10 mouse cellular contexts compared by ENCODE assay signal in genomic region chr16:93746957-93747356, GRCm38 (mm10). TPM values are rescaled to one million over a fixed set of nuclear protein-coding genes. Genes with fewer than 3 reads are reported as not detected.
DNase-seq lines count a peak whose midpoint lies in the region; ATAC-seq and TF ChIP-seq lines count a peak whose summit lies in the region.
"Had no signal": no experiment of that assay in that cellular context is flagged by ENCODE, and none has a peak within 500 bp of the region (broad histone marks: within the 10 kb centered on the region; RNA-seq: fewer than 3 reads in every experiment).

No protein-coding gene starts in this region.

- no peak for TF ChIP-seq POLR2A in small intestine, adult 2 months (IDR thresholded peaks at IDR 0.05; ENCODE audit: low read depth, low read length)

- TF ChIP-seq CTCF in kidney, postnatal 0 days (IDR thresholded peaks at IDR 0.05; ENCODE audit: low read depth), result peak; percentile 41; the same call in 1 of the 2 replicates
- TF ChIP-seq CTCF in small intestine, adult 2 months (IDR thresholded peaks at IDR 0.05; ENCODE audit: extremely low read depth, insufficient read length, insufficient replicate concordance, low read depth, low read length), result peak; percentile 35; the same call in 1 of the 2 replicates

- H3K4me2 ChIP-seq in kidney, postnatal 0 days (ENCODE audit: low read length), result no peak overlapping the region
- H3K4me2 ChIP-seq in kidney, embryonic 15.5 days, result no peak overlapping the region
- H3K4me2 ChIP-seq: heart, embryonic 15.5 days; liver, embryonic 15.5 days had no signal

- no peak for ATAC-seq in kidney, postnatal 0 days (replicated peaks; ENCODE audit: low FRiP score, low read depth)
- ATAC-seq in kidney, embryonic 15.5 days (replicated peaks; ENCODE audit: low FRiP score), result no peak

- peak; percentile 37 for DNase-seq in adrenal gland, postnatal 10 days
- DNase-seq in adrenal gland, adult 8-10 months, result no peak
- no peak for DNase-seq in kidney, postnatal 0 days (ENCODE audit: low spot score)
- DNase-seq in ZHBTc4 (ENCODE audit: low read depth, low spot score), result peak; percentile 64
- DNase-seq in ovary, postnatal 36 days (ENCODE audit: low spot score), result no peak
- no peak for DNase-seq in frontal cortex, postnatal 36 days (ENCODE audit: low spot score in 2 of 2)

- no peaks in the 10 kb centered on the region for H3K9me3 ChIP-seq in kidney, postnatal 0 days (replicated peaks; ENCODE audit: low read length)
- H3K9me3 ChIP-seq in kidney, embryonic 15.5 days (replicated peaks), result no peaks in the 10 kb centered on the region
- H3K9me3 ChIP-seq: heart, embryonic 15.5 days; liver, embryonic 15.5 days had no signal

- no peak overlapping the region for H3K27ac ChIP-seq in kidney, postnatal 0 days
- H3K27ac ChIP-seq in kidney, embryonic 15.5 days, result no peak overlapping the region
- no peak overlapping the region for H3K27ac ChIP-seq in small intestine, adult 2 months (ENCODE audit: insufficient read depth, low read depth, low read length)
- H3K27ac ChIP-seq: heart, embryonic 15.5 days; liver, embryonic 15.5 days had no signal

- H3K36me3 ChIP-seq in kidney, postnatal 0 days (ENCODE audit: insufficient read depth, low read length), result no peaks in the 10 kb centered on the region
- H3K36me3 ChIP-seq in kidney, embryonic 15.5 days, result no peaks in the 10 kb centered on the region
- peaks cover 28% of the 10 kb centered on the region for H3K36me3 ChIP-seq in small intestine, adult 2 months (ENCODE audit: control insufficient read depth, insufficient read depth, low read length)
- H3K36me3 ChIP-seq: heart, embryonic 15.5 days had no signal

- no peaks in the 10 kb centered on the region for H3K27me3 ChIP-seq in kidney, postnatal 0 days (ENCODE audit: insufficient read depth, low read length)
- no peaks in the 10 kb centered on the region for H3K27me3 ChIP-seq in kidney, embryonic 15.5 days
- no peaks in the 10 kb centered on the region for H3K27me3 ChIP-seq in small intestine, adult 2 months (ENCODE audit: control insufficient read depth, insufficient read depth, low read length)
- H3K27me3 ChIP-seq: heart, embryonic 15.5 days; liver, embryonic 15.5 days had no signal

- no peak overlapping the region for H3K9ac ChIP-seq in kidney, postnatal 0 days (ENCODE audit: low read depth, low read length)
- H3K9ac ChIP-seq in kidney, embryonic 15.5 days, result no peak overlapping the region
- H3K9ac ChIP-seq: heart, embryonic 15.5 days; liver, embryonic 15.5 days had no signal

- H3K4me3 ChIP-seq in kidney, postnatal 0 days (replicated peaks; ENCODE audit: low read depth, low read length), result no peak overlapping the region
- H3K4me3 ChIP-seq in kidney, embryonic 15.5 days (replicated peaks), result no peak overlapping the region
- no peak overlapping the region for H3K4me3 ChIP-seq in small intestine, adult 2 months (ENCODE audit: low read depth, low read length)
- H3K4me3 ChIP-seq: heart, embryonic 15.5 days; liver, embryonic 15.5 days had no signal

- 87% methylated on average over 4 of the region's 4 CpGs for WGBS in kidney, postnatal 0 days
- WGBS in kidney, embryonic 15.5 days, result 88% methylated on average over 4 of the region's 4 CpGs
- 92% methylated on average over 4 of the region's 4 CpGs for WGBS in small intestine, adult 2 months

- no peaks in the 10 kb centered on the region for H3K4me1 ChIP-seq in kidney, postnatal 0 days (replicated peaks; ENCODE audit: insufficient read depth, low read length)
- H3K4me1 ChIP-seq in kidney, embryonic 15.5 days, result no peaks in the 10 kb centered on the region
- peaks cover 28% of the 10 kb centered on the region for H3K4me1 ChIP-seq in small intestine, adult 2 months (ENCODE audit: control insufficient read depth, insufficient read depth, insufficient read length, low read length)
- H3K4me1 ChIP-seq: heart, embryonic 15.5 days had no signal

RNA-seq across cellular contexts. Expression of gene Dop1b, which starts 35.3 kb away (rescaled TPM):
- total RNA-seq in adrenal gland, postnatal 10 days (2021), result 10 to 100 TPM; 21.2 to 27.4 TPM
- total RNA-seq in adrenal gland, adult 8-10 months (2022), result 10 to 100 TPM; 16.9 to 36.6 (median 26.4) TPM
- polyA plus RNA-seq in kidney, postnatal 0 days (2015; fragmentation: Nextera tagmentation; extraction: Ambion mirVana), result 22.5 and 23.6 TPM in 2 replicates
- 20.0 and 24.2 TPM in 2 replicates for polyA plus RNA-seq in kidney, embryonic 15.5 days (2015; fragmentation: Nextera tagmentation; extraction: Ambion mirVana)
- polyA plus RNA-seq in small intestine, adult 2 months (2012; rRNA removed), result 42.9 and 94.1 TPM in 2 replicates

Comparison
In these comparisons a context has a peak if more than half of its experiments do, and no peak if none do; other contexts are left out.
1. DNase-seq: peak in adrenal gland, postnatal 10 days (single experiment) and ZHBTc4 (single experiment); none in adrenal gland, adult 8-10 months (single experiment), kidney, postnatal 0 days (single experiment), ovary, postnatal 36 days (single experiment) and frontal cortex, postnatal 36 days (0 of 2).